9 mouse cellular contexts compared by ENCODE assay signal in genomic region chr7:99947329-99947728, GRCm38 (mm10). TPM values are rescaled to one million over a fixed set of nuclear protein-coding genes. Genes with fewer than 3 reads are reported as not detected.
DNase-seq lines count a peak whose midpoint lies in the region; ATAC-seq lines count a peak whose summit lies in the region.
"Had no signal": no experiment of that assay in that cellular context is flagged by ENCODE, and none has a peak within 500 bp of the region (broad histone marks: within the 10 kb centered on the region; RNA-seq: fewer than 3 reads in every experiment).

No protein-coding gene starts in this region.

- H3K4me1 ChIP-seq in intestine, embryonic 14.5 days (replicated peaks; ENCODE audit: control insufficient read depth, insufficient read depth, low read length), result no peaks in the 10 kb centered on the region
- no peaks in the 10 kb centered on the region for H3K4me1 ChIP-seq in intestine, embryonic 15.5 days (replicated peaks)
- H3K4me1 ChIP-seq in forebrain, embryonic 10.5 days, result no peaks in the 10 kb centered on the region
- H3K4me1 ChIP-seq: liver, embryonic 13.5 days had no signal

- H3K4me2 ChIP-seq in intestine, embryonic 14.5 days (ENCODE audit: low read length), result no peak overlapping the region
- no peak overlapping the region for H3K4me2 ChIP-seq in intestine, embryonic 15.5 days (replicated peaks)
- H3K4me2 ChIP-seq: liver, embryonic 13.5 days had no signal

- peaks cover 50% of the 10 kb centered on the region for H3K36me3 ChIP-seq in intestine, embryonic 14.5 days (ENCODE audit: control insufficient read depth, insufficient read depth, low read length)
- H3K36me3 ChIP-seq in intestine, embryonic 15.5 days, result peaks cover 21% of the 10 kb centered on the region
- peaks cover 41% of the 10 kb centered on the region for H3K36me3 ChIP-seq in macrophage (ENCODE audit: inconsistent target)
- peaks cover 87% of the 10 kb centered on the region for H3K36me3 ChIP-seq in forebrain, embryonic 10.5 days (replicated peaks)

- no peak overlapping the region for H3K4me3 ChIP-seq in intestine, embryonic 14.5 days (ENCODE audit: low read depth, low read length)
- no peak overlapping the region for H3K4me3 ChIP-seq in intestine, embryonic 15.5 days (replicated peaks)
- no peak overlapping the region for H3K4me3 ChIP-seq in macrophage (ENCODE audit: inconsistent target)
- H3K4me3 ChIP-seq in forebrain, embryonic 10.5 days, result no peak overlapping the region
- H3K4me3 ChIP-seq: liver, embryonic 13.5 days had no signal

- peak; percentile 42 for DNase-seq in intestine, embryonic 14.5 days (ENCODE audit: low spot score)
- DNase-seq in adrenal gland, postnatal 25 days, result peak; percentile 57
- no peak for DNase-seq in spleen, postnatal 4 days (ENCODE audit: low spot score in 2 of 2)
- DNase-seq in spleen, postnatal 36 days (ENCODE audit: low spot score in 2 of 2), result no peak
- DNase-seq in forebrain, embryonic 10.5 days (ENCODE audit: extremely low spot score, low spot score), result no peak
- DNase-seq: liver, embryonic 13.5 days had no signal

- 78% methylated on average over 9 of the region's 9 CpGs for WGBS in intestine, embryonic 14.5 days
- 87% methylated on average over 9 of the region's 9 CpGs for WGBS in intestine, embryonic 15.5 days
- 28% methylated on average over 9 of the region's 9 CpGs for WGBS in macrophage (ENCODE audit: missing documents)
- WGBS in forebrain, embryonic 10.5 days, result 94% methylated on average over 9 of the region's 9 CpGs

- H3K27ac ChIP-seq in intestine, embryonic 14.5 days (ENCODE audit: low read depth), result no peak overlapping the region
- H3K27ac ChIP-seq in intestine, embryonic 15.5 days, result no peak overlapping the region
- H3K27ac ChIP-seq in macrophage, result 0 out of 2 replicates have a peak overlapping the region, but pooled peaks have one; percentile 29
- H3K27ac ChIP-seq in forebrain, embryonic 10.5 days, result no peak overlapping the region
- H3K27ac ChIP-seq: liver, embryonic 13.5 days had no signal

- H3K9me3 ChIP-seq in intestine, embryonic 14.5 days (ENCODE audit: control insufficient read depth, low read length), result no peaks in the 10 kb centered on the region
- no peaks in the 10 kb centered on the region for H3K9me3 ChIP-seq in intestine, embryonic 15.5 days
- 0 out of 2 replicates have a peak, but pooled peaks cover 3% of the 10 kb centered on the region for H3K9me3 ChIP-seq in forebrain, embryonic 10.5 days
- H3K9me3 ChIP-seq: liver, embryonic 13.5 days had no signal

- ATAC-seq in intestine, embryonic 14.5 days (replicated peaks; ENCODE audit: low FRiP score, low TSS enrichment, low read depth), result no peak
- ATAC-seq in intestine, embryonic 15.5 days, result no peak
- ATAC-seq in granulocyte monocyte progenitor cell, adult 5-6 weeks (replicated peaks; ENCODE audit: poor library complexity, severe bottlenecking), result peak; percentile 70

- H3K9ac ChIP-seq in intestine, embryonic 14.5 days (ENCODE audit: low read length), result no peak overlapping the region
- H3K9ac ChIP-seq in intestine, embryonic 15.5 days, result no peak overlapping the region
- H3K9ac ChIP-seq: liver, embryonic 13.5 days had no signal

- no peaks in the 10 kb centered on the region for H3K27me3 ChIP-seq in intestine, embryonic 14.5 days (replicated peaks; ENCODE audit: control insufficient read depth, insufficient read depth, low read length)
- no peaks in the 10 kb centered on the region for H3K27me3 ChIP-seq in intestine, embryonic 15.5 days (replicated peaks)
- H3K27me3 ChIP-seq in forebrain, embryonic 10.5 days (ENCODE audit: poor library complexity, severe bottlenecking), result no peaks in the 10 kb centered on the region
- H3K27me3 ChIP-seq: liver, embryonic 13.5 days had no signal

- peaks cover 9% of the 10 kb centered on the region; the same call in 1 of the 2 replicates for H3K79me2 ChIP-seq in macrophage (ENCODE audit: inconsistent target)

RNA-seq across cellular contexts. Expression of gene Rnf169, which starts 32.9 kb away (rescaled TPM):
- 5.8 and 6.7 TPM in 2 replicates for polyA plus RNA-seq in intestine, embryonic 14.5 days (2014; fragmentation: Nextera tagmentation; extraction: Ambion mirVana)
- 3.5 and 3.9 TPM in 2 replicates for polyA plus RNA-seq in intestine, embryonic 15.5 days (2015; fragmentation: Nextera tagmentation; extraction: Ambion mirVana)
- 16.8 and 19.8 TPM in 2 replicates for total RNA-seq in adrenal gland, postnatal 25 days (2021)
- total RNA-seq in granulocyte monocyte progenitor cell, adult 5-6 weeks (2014; fragmentation: Nextera tagmentation), result 15.2 and 18.9 TPM in 2 replicates
- total RNA-seq in granulocyte monocyte progenitor cell, adult 5-6 weeks (2017), result 15.7 and 17.9 TPM in 2 replicates
- total RNA-seq in macrophage (2018; cell fraction: chromatin; rRNA removed), result 100 to 1,000 TPM in 15 of 26 experiments, 10 to 100 TPM in 11; 44.4 to 168 (median 106) TPM
- total RNA-seq in macrophage (2018; cell fraction: cytosol; rRNA removed), result 10 to 100 TPM in 23 of 26 experiments, 1 to 10 TPM in 3; 6.1 to 24.9 (median 18.3) TPM
- total RNA-seq in macrophage (2018; cell fraction: nucleus; rRNA removed), result 100 to 1,000 TPM in 4 of 26 experiments, 10 to 100 TPM in 22; 19.2 to 119 (median 58.9) TPM
- polyA plus RNA-seq in macrophage (2018), result 10.4 to 15.0 TPM (median 11.8 TPM) in 3 replicates
- 4.1 and 4.2 TPM in 2 replicates for polyA plus RNA-seq in forebrain, embryonic 10.5 days (2016; fragmentation: Nextera tagmentation; extraction: Ambion mirVana)

RNA-seq across cellular contexts. Expression of gene Chrdl2, which starts 58.6 kb away (rescaled TPM):
- 1.1 and 1.4 TPM in 2 replicates for polyA plus RNA-seq in intestine, embryonic 14.5 days (2014; fragmentation: Nextera tagmentation; extraction: Ambion mirVana)
- polyA plus RNA-seq in intestine, embryonic 15.5 days (2015; fragmentation: Nextera tagmentation; extraction: Ambion mirVana), result 0.69 and 0.72 TPM in 2 replicates
- total RNA-seq in adrenal gland, postnatal 25 days (2021), result not detected in 2 replicates
- total RNA-seq in granulocyte monocyte progenitor cell, adult 5-6 weeks (2014; fragmentation: Nextera tagmentation), result not detected in 2 replicates
- total RNA-seq in granulocyte monocyte progenitor cell, adult 5-6 weeks (2017), result not detected in 2 replicates
- not detected for total RNA-seq in macrophage (2018; cell fraction: chromatin; rRNA removed)
- total RNA-seq in macrophage (2018; cell fraction: cytosol; rRNA removed), result not detected
- total RNA-seq in macrophage (2018; cell fraction: nucleus; rRNA removed), result under 1 TPM in 1 of 26 experiments, not detected in 25; 0.50 TPM
- not detected in 3 replicates for polyA plus RNA-seq in macrophage (2018)
- polyA plus RNA-seq in forebrain, embryonic 10.5 days (2016; fragmentation: Nextera tagmentation; extraction: Ambion mirVana), result 0.41 and 0.48 TPM in 2 replicates
- polyA plus RNA-seq: liver, embryonic 13.5 days had no signal

Comparison
In these comparisons a context has a peak if more than half of its experiments do, and no peak if none do; other contexts are left out.
1. DNase-seq: peak in intestine, embryonic 14.5 days (single experiment) and adrenal gland, postnatal 25 days (single experiment); none in spleen, postnatal 4 days (0 of 2), spleen, postnatal 36 days (0 of 2) and forebrain, embryonic 10.5 days (single experiment).